Mouse (Mus musculus): ENCODE results near the gene Tcte1. TPM values are rescaled to one million over a fixed set of nuclear protein-coding genes. Genes with fewer than 3 reads are reported as not detected.

Tcte1 gene
- polyA plus RNA-seq, 1 experiment from 2014 or later = 8.5 TPM

GRCm38 (mm10) chr17:45563655-45564530 is 40.7 kb downstream of the Tcte1 start, which contains the start of gene Slc35b2:
Gene Slc35b2, plus strand, starts transcription at chr17:45563874.
- Histone ChIP-seq H3K9me3 (replicated peaks; ENCODE audit: control insufficient read depth, low read length) (no peaks in the 10 kb centered on the region), H3K27ac (ENCODE audit: low read depth, low read length) (peak within 1 kb of the TSS; percentile 81), H3K27me3 (replicated peaks; ENCODE audit: control insufficient read depth, insufficient read depth, low read length) (no peaks in the 10 kb centered on the region), H3K36me3 (ENCODE audit: control insufficient read depth, insufficient read depth, low read length) (peaks cover 40% of the 10 kb centered on the region), H3K9ac (ENCODE audit: low read length) (peak within 1 kb of the TSS; percentile 88), H3K4me2 (ENCODE audit: low read length) (peak within 1 kb of the TSS; percentile 98), H3K4me3 (ENCODE audit: low read depth, low read length) (peak within 1 kb of the TSS; percentile 82), H3K4me1 (ENCODE audit: control insufficient read depth, insufficient read depth, low read length) (peaks cover 8% of the 10 kb centered on the region)
- ATAC-seq (peak; percentile 88), DNase-seq (ENCODE audit: low spot score) (peak; percentile 91)
- under 1% methylated on average over 56 of the region's 61 CpGs for WGBS

DNA sequence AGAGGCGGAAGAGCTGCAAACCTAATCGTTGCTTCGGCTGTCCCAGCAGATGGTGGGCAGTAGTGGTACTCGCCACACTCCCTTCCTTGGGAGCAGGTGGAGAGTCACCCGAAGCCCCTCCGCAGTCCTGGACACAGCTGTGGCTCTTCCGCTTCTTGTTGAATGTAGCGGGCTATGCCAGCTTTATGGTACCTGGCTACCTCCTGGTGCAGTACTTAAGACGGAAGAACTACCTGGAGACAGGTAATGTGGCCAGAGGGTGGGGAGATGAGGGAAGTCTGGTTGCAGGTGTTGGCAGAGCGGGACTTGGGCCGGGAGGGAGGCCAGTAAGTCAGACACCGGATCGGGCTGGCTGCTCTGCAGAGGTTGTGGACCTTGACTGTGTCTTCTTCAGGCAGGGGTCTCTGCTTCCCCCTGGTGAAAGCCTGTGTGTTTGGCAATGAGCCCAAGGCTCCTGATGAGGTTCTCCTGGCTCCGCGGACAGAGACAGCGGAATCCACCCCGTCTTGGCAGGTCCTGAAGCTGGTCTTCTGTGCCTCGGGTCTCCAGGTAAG is 41.4 kb downstream of the Tcte1 start:
- H3K4me3 ChIP-seq (ENCODE audit: low read depth, low read length) = peak overlapping the region; percentile 82
- H3K4me2 ChIP-seq (ENCODE audit: low read length) = peak overlapping the region; percentile 98
- ATAC-seq (no peak), DNase-seq (ENCODE audit: low spot score) (no peak)
- peak overlapping the region; percentile 81 for H3K27ac ChIP-seq (ENCODE audit: low read depth, low read length)
- peaks cover 8% of the 10 kb centered on the region for H3K4me1 ChIP-seq (ENCODE audit: control insufficient read depth, insufficient read depth, low read length)
- H3K9ac ChIP-seq (ENCODE audit: low read length) = peak overlapping the region; percentile 88
- H3K27me3 ChIP-seq (replicated peaks; ENCODE audit: control insufficient read depth, insufficient read depth, low read length) = no peaks in the 10 kb centered on the region
- peaks cover 47% of the 10 kb centered on the region for H3K36me3 ChIP-seq (ENCODE audit: control insufficient read depth, insufficient read depth, low read length)
- 7% methylated on average over 18 of the region's 18 CpGs for WGBS
- no peaks in the 10 kb centered on the region for H3K9me3 ChIP-seq (replicated peaks; ENCODE audit: control insufficient read depth, low read length)

- no peak for ATAC-seq
- 93% methylated on average over 11 of the region's 11 CpGs for WGBS
These were observed 41.9 kb downstream of the Tcte1 start for GRCm38 (mm10) chr17:45565103-45565502.

GRCm38 (mm10) chr17:45566031-45566359 is 42.8 kb downstream of the Tcte1 start:
- WGBS = 100% methylated on average over 1 of the region's 1 CpGs
- Histone ChIP-seq H3K36me3 (ENCODE audit: control insufficient read depth, insufficient read depth, low read length) (peaks cover 61% of the 10 kb centered on the region), H3K27me3 (replicated peaks; ENCODE audit: control insufficient read depth, insufficient read depth, low read length) (no peaks in the 10 kb centered on the region), H3K27ac (ENCODE audit: low read depth, low read length) (no peak overlapping the region), H3K4me3 (ENCODE audit: low read depth, low read length) (no peak overlapping the region), H3K4me2 (ENCODE audit: low read length) (no peak overlapping the region), H3K9ac (ENCODE audit: low read length) (no peak overlapping the region), H3K9me3 (replicated peaks; ENCODE audit: control insufficient read depth, low read length) (no peaks in the 10 kb centered on the region), H3K4me1 (ENCODE audit: control insufficient read depth, insufficient read depth, low read length) (peaks cover 8% of the 10 kb centered on the region)
- ATAC-seq (no peak), DNase-seq (ENCODE audit: low spot score) (no peak)

More at GRCm38 (mm10) chr17:45565103-45565502, 41.9 kb downstream of the Tcte1 start:
- Histone ChIP-seq H3K4me1 (ENCODE audit: control insufficient read depth, insufficient read depth, low read length) (peaks cover 8% of the 10 kb centered on the region), H3K27ac (ENCODE audit: low read depth, low read length) (no peak overlapping the region), H3K27me3 (replicated peaks; ENCODE audit: control insufficient read depth, insufficient read depth, low read length) (no peaks in the 10 kb centered on the region), H3K36me3 (ENCODE audit: control insufficient read depth, insufficient read depth, low read length) (peaks cover 52% of the 10 kb centered on the region), H3K4me2 (ENCODE audit: low read length) (peak overlapping the region; percentile 98), H3K4me3 (ENCODE audit: low read depth, low read length) (peak overlapping the region; percentile 82), H3K9ac (ENCODE audit: low read length) (peak overlapping the region; percentile 88), H3K9me3 (replicated peaks; ENCODE audit: control insufficient read depth, low read length) (no peaks in the 10 kb centered on the region)
- no peak for DNase-seq (ENCODE audit: low spot score)

DNA sequence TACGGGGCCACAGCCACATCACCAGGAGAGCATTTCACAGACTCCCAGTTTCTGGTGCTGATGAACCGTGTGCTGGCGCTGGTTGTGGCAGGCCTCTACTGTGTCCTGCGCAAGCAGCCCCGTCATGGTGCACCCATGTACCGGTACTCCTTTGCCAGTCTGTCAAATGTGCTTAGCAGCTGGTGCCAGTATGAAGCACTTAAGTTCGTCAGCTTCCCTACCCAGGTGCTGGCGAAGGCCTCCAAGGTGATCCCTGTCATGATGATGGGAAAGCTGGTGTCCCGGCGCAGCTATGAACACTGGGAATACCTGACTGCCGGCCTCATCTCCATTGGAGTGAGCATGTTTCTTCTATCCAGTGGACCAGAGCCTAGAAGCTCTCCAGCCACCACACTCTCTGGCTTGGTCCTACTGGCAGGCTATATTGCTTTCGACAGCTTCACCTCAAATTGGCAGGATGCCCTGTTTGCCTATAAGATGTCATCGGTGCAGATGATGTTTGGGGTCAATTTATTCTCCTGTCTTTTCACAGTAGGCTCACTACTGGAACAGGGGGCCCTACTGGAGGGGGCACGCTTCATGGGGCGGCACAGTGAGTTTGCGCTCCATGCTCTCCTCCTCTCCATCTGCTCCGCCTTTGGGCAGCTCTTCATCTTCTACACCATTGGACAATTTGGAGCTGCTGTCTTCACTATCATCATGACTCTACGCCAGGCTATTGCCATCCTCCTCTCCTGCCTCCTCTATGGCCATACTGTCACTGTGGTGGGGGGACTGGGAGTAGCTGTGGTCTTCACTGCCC is 43.3 kb downstream of the Tcte1 start:
- Histone ChIP-seq H3K4me2 (ENCODE audit: low read length) (no peak overlapping the region), H3K27me3 (replicated peaks; ENCODE audit: control insufficient read depth, insufficient read depth, low read length) (no peaks in the 10 kb centered on the region), H3K9ac (ENCODE audit: low read length) (no peak overlapping the region; the same call in 1 of the 2 replicates), H3K4me3 (ENCODE audit: low read depth, low read length) (no peak overlapping the region), H3K27ac (ENCODE audit: low read depth, low read length) (0 out of 2 replicates have a peak overlapping the region, but pooled peaks have one; percentile 1), H3K9me3 (replicated peaks; ENCODE audit: control insufficient read depth, low read length) (no peaks in the 10 kb centered on the region), H3K4me1 (ENCODE audit: control insufficient read depth, insufficient read depth, low read length) (peaks cover 8% of the 10 kb centered on the region), H3K36me3 (ENCODE audit: control insufficient read depth, insufficient read depth, low read length) (peaks cover 66% of the 10 kb centered on the region)
- ATAC-seq = no peak
- WGBS = 69% methylated on average over 18 of the region's 18 CpGs
- no peak for DNase-seq (ENCODE audit: low spot score)

- Histone ChIP-seq H3K4me2 (ENCODE audit: low read length) (no peak overlapping the region), H3K4me3 (ENCODE audit: low read depth, low read length) (no peak overlapping the region), H3K4me1 (ENCODE audit: control insufficient read depth, insufficient read depth, low read length) (peaks cover 8% of the 10 kb centered on the region), H3K36me3 (ENCODE audit: control insufficient read depth, insufficient read depth, low read length) (peaks cover 68% of the 10 kb centered on the region), H3K9ac (ENCODE audit: low read length) (no peak overlapping the region; the same call in 1 of the 2 replicates), H3K9me3 (replicated peaks; ENCODE audit: control insufficient read depth, low read length) (no peaks in the 10 kb centered on the region), H3K27ac (ENCODE audit: low read depth, low read length) (0 out of 2 replicates have a peak overlapping the region, but pooled peaks have one; percentile 1), H3K27me3 (replicated peaks; ENCODE audit: control insufficient read depth, insufficient read depth, low read length) (no peaks in the 10 kb centered on the region)
- no peak for ATAC-seq
- WGBS = 25% methylated on average over 4 of the region's 4 CpGs
- no peak for DNase-seq (ENCODE audit: low spot score)
These were observed 43.9 kb downstream of the Tcte1 start for GRCm38 (mm10) chr17:45567162-45567601.

DNA sequence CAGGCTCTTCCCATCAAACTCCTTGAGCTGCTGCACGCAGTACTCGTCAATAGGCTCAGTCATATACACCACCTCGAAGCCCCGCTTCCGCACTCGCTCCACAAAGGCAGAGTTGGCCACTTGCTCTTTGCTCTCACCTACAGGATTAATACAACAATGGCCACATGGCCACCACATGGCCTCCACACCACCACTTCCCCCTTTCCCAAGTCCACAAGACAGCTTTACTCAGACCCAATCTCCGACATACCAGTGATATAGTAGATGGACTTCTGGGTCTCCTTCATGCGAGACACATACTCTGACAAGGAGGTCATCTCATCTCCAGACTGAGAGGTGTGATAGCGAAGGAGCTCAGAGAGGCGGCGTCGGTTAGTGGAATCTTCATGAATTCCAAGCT is 45.8 kb downstream of the Tcte1 start:
- Histone ChIP-seq H3K4me3 (ENCODE audit: low read depth, low read length) (no peak overlapping the region), H3K9ac (ENCODE audit: low read length) (no peak overlapping the region), H3K36me3 (ENCODE audit: control insufficient read depth, insufficient read depth, low read length) (peaks cover 68% of the 10 kb centered on the region), H3K27me3 (replicated peaks; ENCODE audit: control insufficient read depth, insufficient read depth, low read length) (no peaks in the 10 kb centered on the region), H3K27ac (ENCODE audit: low read depth, low read length) (no peak overlapping the region), H3K9me3 (replicated peaks; ENCODE audit: control insufficient read depth, low read length) (no peaks in the 10 kb centered on the region), H3K4me2 (ENCODE audit: low read length) (no peak overlapping the region), H3K4me1 (ENCODE audit: control insufficient read depth, insufficient read depth, low read length) (peaks cover 8% of the 10 kb centered on the region)
- ATAC-seq = no peak
- no peak for DNase-seq (ENCODE audit: low spot score)
- WGBS = 84% methylated on average over 12 of the region's 12 CpGs

GRCm38 (mm10) chr17:45569999-45570398 is 46.8 kb downstream of the Tcte1 start:
- Histone ChIP-seq H3K9me3 (replicated peaks; ENCODE audit: control insufficient read depth, low read length) (no peaks in the 10 kb centered on the region), H3K4me3 (ENCODE audit: low read depth, low read length) (no peak overlapping the region), H3K4me1 (ENCODE audit: control insufficient read depth, insufficient read depth, low read length) (peaks cover 9% of the 10 kb centered on the region), H3K27me3 (replicated peaks; ENCODE audit: control insufficient read depth, insufficient read depth, low read length) (no peaks in the 10 kb centered on the region), H3K27ac (ENCODE audit: low read depth, low read length) (no peak overlapping the region), H3K9ac (ENCODE audit: low read length) (no peak overlapping the region), H3K36me3 (ENCODE audit: control insufficient read depth, insufficient read depth, low read length) (peaks cover 67% of the 10 kb centered on the region), H3K4me2 (ENCODE audit: low read length) (no peak overlapping the region)
- 87% methylated on average over 4 of the region's 4 CpGs for WGBS
- DNase-seq (ENCODE audit: low spot score) (no peak), ATAC-seq (no peak)

Measured in forebrain, embryonic 14.5 days (tissue).